Mouse (Mus musculus) limb, embryonic 14.5 days (tissue): ENCODE data around the gene Fam219a. TPM values are rescaled to one million over a fixed set of nuclear protein-coding genes. Genes with fewer than 3 reads are reported as not detected.

Experiments used
- ATAC-seq: fragments of 200-750 bp; cut with Nextera tagmentation; 2 replicates; pipeline ENCODE4 v1.8.0; 2017; ENCODE audit warnings: low read depth, moderate number of reproducible peaks, moderate TSS enrichment; ENCODE audit not compliant: low FRiP score
- DNase-seq: peaks from one replicate; pipeline ENCODE4 v3.0.0-alpha.2; 2015; ENCODE audit warnings: low spot score
- H3K27ac ChIP-seq: fragments of 300-500 bp; sonication (generic); replicated peaks from 2 replicates; pipeline ENCODE4 v1.5.1; 2014; ENCODE audit warnings: low read depth, mild to moderate bottlenecking, low read length, moderate library complexity, mixed read lengths
- H3K27me3 ChIP-seq: fragments of 300-500 bp; sonication (generic); 2 replicates; pipeline ENCODE4 v1.6.1; 2014; ENCODE audit warnings: low read length, mixed read lengths; ENCODE audit not compliant: control insufficient read depth, insufficient read depth
- H3K36me3 ChIP-seq: fragments of 300-500 bp; sonication (generic); 2 replicates; pipeline ENCODE4 v1.6.1; 2014; ENCODE audit warnings: mild to moderate bottlenecking, low read length, moderate library complexity, mixed read lengths; ENCODE audit not compliant: control insufficient read depth, insufficient read depth
- H3K4me1 ChIP-seq: fragments of 300-500 bp; sonication (generic); 2 replicates; pipeline ENCODE4 v1.6.1; 2014; ENCODE audit warnings: antibody characterized with exemption, low read length, mixed read lengths; ENCODE audit not compliant: control insufficient read depth, insufficient read depth
- H3K4me2 ChIP-seq: fragments of 300-500 bp; sonication (generic); replicated peaks from 2 replicates; pipeline ENCODE4 v1.6.1; 2014; ENCODE audit warnings: low read depth, mild to moderate bottlenecking, low read length, moderate library complexity; ENCODE audit not compliant: severe bottlenecking
- H3K4me3 ChIP-seq: fragments of 300-500 bp; sonication (generic); replicated peaks from 2 replicates; pipeline ENCODE4 v1.5.1; 2014; ENCODE audit warnings: low read length
- H3K9ac ChIP-seq: fragments of 300-500 bp; sonication (generic); 2 replicates; pipeline ENCODE4 v1.6.1; 2014; ENCODE audit warnings: mild to moderate bottlenecking, low read depth, low read length, moderate library complexity; ENCODE audit not compliant: severe bottlenecking
- H3K9me3 ChIP-seq: fragments of 300-500 bp; sonication (generic); 2 replicates; pipeline ENCODE4 v1.6.1; 2016; ENCODE audit warnings: low read length; ENCODE audit not compliant: control insufficient read depth
- POLR2A ChIP-seq: fragments of 200-500 bp; IDR thresholded peaks from 2 replicates; pipeline ENCODE4 v1.8.0; 2012; ENCODE audit warnings: inconsistent platforms, mild to moderate bottlenecking, moderate library complexity, borderline replicate concordance; ENCODE audit not compliant: insufficient read depth, insufficient read length; ENCODE audit errors: extremely low read depth
- WGBS: fragments of 180-500 bp; shearing (Covaris S2); extraction: QIAGEN DNeasy Blood & Tissue Kit; methylation state at CpG from one replicate; pipeline ENCODE4 v1.1.7; 2014; 5-methylcytosine and 5-hydroxymethylcytosine counted together
- polyA plus RNA-seq, 2 experiments: library from polyadenylated mRNA; depleted of rRNA in 1 of 2; stranded (reverse) in 1 of 2; unstranded in 1 of 2; fragments of >200 nt; fragmentation: Nextera tagmentation in 1 of 2; extraction: Ambion mirVana in 1 of 2; gene quantifications; 2 replicates each; pipeline versions ENCODE4 v1.2.1 to v1.2.3; 2012 to 2014

The Fam219a gene
- polyA plus RNA-seq, 2 experiments, result 2.4 to 13.7 TPM

DNA sequence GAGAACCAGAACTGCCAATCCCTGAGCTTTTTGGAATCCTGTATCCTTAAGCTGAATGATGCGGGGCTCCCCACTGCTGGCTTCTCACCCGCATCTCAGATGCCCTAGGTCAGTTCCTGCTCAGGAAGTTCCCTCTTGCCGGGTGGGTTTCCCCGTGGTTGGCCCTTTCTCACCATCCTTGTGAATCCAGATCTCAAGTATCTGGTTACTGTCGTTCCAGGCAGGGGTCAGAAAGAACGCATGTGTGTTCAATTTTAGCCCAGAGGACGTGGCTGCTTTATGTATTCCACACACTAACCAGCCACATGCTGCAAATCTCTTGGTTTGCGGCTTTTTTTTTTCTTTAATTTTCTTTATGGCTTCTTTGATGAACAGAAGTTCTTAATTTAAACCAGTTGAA, 55.6 kb downstream of the Fam219a start:
- peaks cover 4% of the 10 kb centered on the region; the same call in 1 of the 2 replicates for H3K4me1 ChIP-seq
- H3K4me2 ChIP-seq, result no peak overlapping the region; the same call in 1 of the 2 replicates
- H3K9me3 ChIP-seq, result no peaks in the 10 kb centered on the region
- H3K27me3 ChIP-seq, result no peaks in the 10 kb centered on the region
- no peak overlapping the region for H3K4me3 ChIP-seq
- H3K27ac ChIP-seq, result no peak overlapping the region
- H3K36me3 ChIP-seq, result no peaks in the 10 kb centered on the region
- no peak overlapping the region for H3K9ac ChIP-seq
- TF ChIP-seq POLR2A, result no peak
- ATAC-seq (no peak), DNase-seq (no peak)
- 9% methylated on average over 8 of the region's 8 CpGs for WGBS

GRCm38 (mm10) chr4:41513309-41513708, 56.0 kb downstream of the Fam219a start:
- no peak for ATAC-seq
- Histone ChIP-seq H3K4me3 (no peak overlapping the region), H3K4me2 (no peak overlapping the region; the same call in 1 of the 2 replicates), H3K36me3 (no peaks in the 10 kb centered on the region), H3K9me3 (no peaks in the 10 kb centered on the region), H3K9ac (no peak overlapping the region), H3K4me1 (peaks cover 4% of the 10 kb centered on the region; the same call in 1 of the 2 replicates), H3K27me3 (no peaks in the 10 kb centered on the region), H3K27ac (no peak overlapping the region)
- no peak for DNase-seq
- WGBS, result 17% methylated on average over 4 of the region's 4 CpGs
- no peak for TF ChIP-seq POLR2A

DNA sequence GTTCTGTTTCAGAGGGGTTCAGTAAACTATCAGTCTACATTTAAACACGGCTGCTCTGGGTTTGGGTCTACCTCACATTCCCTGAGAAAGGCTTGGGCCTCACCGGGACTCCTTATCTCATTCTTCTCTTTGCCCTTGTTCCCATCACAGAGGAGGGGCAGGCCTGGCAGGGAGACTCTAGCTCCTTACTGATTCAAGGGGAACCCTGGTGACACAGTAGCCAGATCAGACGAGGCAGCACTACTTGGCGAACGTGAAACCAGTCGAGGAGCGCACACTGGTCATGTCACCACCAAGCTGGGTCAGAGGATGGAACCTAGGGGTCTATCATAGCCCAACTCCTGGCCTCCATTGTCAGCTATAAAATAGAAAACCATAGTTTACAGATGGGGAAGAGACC, 61.3 kb downstream of the Fam219a start:
- no peaks in the 10 kb centered on the region for H3K9me3 ChIP-seq
- H3K36me3 ChIP-seq, result no peaks in the 10 kb centered on the region
- no peak overlapping the region for H3K9ac ChIP-seq
- no peak overlapping the region for H3K4me3 ChIP-seq
- WGBS, result 52% methylated on average over 7 of the region's 7 CpGs
- H3K27me3 ChIP-seq, result no peaks in the 10 kb centered on the region
- ATAC-seq, result no peak
- peaks cover 5% of the 10 kb centered on the region for H3K4me1 ChIP-seq
- H3K4me2 ChIP-seq, result no peak overlapping the region
- no peak overlapping the region for H3K27ac ChIP-seq
- DNase-seq, result no peak
- no peak for TF ChIP-seq POLR2A

DNA sequence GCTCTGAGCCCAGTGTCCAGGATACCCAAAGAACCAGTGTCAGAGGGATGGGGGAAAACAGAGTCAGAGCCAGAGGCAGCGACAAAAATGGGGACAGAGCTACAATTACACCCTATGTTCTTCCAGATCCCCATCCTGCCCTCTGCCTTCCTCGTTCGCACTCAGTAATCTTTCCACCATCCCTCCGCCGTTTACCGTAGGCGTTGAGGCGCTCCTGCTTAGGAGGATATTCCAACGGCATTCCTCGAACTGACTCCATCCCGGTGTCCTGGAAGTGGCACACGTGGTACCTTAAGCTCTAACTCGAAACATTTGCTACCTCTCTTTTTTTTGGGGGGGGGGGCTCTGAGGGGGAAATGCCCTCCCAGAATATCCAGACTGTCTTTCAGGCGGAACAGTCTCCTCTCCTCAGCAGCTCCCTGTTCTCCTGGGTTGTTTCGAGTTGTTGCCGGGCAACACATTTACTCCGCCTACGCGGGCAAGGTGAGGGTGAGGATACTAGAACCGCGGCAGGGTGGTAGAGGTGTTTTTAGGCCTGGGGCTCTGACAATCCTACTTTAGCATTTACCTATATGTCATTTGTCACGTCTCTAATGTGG, 61.9 kb downstream of the Fam219a start:
- peak overlapping the region; percentile 81 for H3K4me2 ChIP-seq
- WGBS, result 4% methylated on average over 22 of the region's 22 CpGs
- no peak overlapping the region for H3K27ac ChIP-seq
- H3K4me3 ChIP-seq, result peak overlapping the region; percentile 48
- H3K9me3 ChIP-seq, result no peaks in the 10 kb centered on the region
- peak overlapping the region; percentile 62 for H3K9ac ChIP-seq
- ATAC-seq, result peak; percentile 11; the same call in 1 of the 2 replicates
- peaks cover 9% of the 10 kb centered on the region for H3K4me1 ChIP-seq
- no peak for DNase-seq
- H3K36me3 ChIP-seq, result no peaks in the 10 kb centered on the region
- TF ChIP-seq POLR2A, result no peak
- H3K27me3 ChIP-seq, result 0 out of 2 replicates have a peak, but pooled peaks cover under 1% of the 10 kb centered on the region

DNA sequence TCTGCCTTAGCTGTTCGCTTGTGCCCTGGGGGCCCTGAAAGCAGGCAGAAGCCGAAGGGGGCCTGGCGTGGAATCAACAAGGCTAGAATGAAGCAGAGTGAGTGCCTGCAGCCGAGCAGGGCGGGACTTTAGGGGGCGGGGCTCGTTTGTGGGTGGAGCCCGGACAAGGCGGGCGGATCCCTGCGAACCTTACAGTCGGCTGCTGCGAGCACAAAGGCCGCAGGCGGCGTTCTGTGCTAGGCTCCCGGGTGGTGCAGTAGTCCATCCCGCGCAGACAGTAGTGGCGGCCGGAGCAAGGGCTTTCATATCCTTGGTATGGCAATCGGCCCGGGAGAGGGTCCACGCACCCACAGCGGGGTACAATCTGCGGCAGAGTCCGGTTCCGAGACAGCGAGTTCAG, 62.4 kb downstream of the Fam219a start:
- H3K4me2 ChIP-seq, result peak overlapping the region; percentile 81
- under 1% methylated on average over 28 of the region's 29 CpGs for WGBS
- peak; percentile 88 for DNase-seq
- peaks cover 13% of the 10 kb centered on the region for H3K4me1 ChIP-seq
- no peaks in the 10 kb centered on the region for H3K36me3 ChIP-seq
- peak; percentile 81 for ATAC-seq
- H3K27ac ChIP-seq, result no peak overlapping the region
- peaks cover 6% of the 10 kb centered on the region; the same call in 1 of the 2 replicates for H3K27me3 ChIP-seq
- peak; percentile 70; the same call in 1 of the 2 replicates for TF ChIP-seq POLR2A
- no peaks in the 10 kb centered on the region for H3K9me3 ChIP-seq
- peak overlapping the region; percentile 48 for H3K4me3 ChIP-seq
- peak overlapping the region; percentile 62 for H3K9ac ChIP-seq
